Mouse (Mus musculus): ENCODE results near the gene Pigb.
"Not testable (repeated sequence)": the region's sequence is repeated elsewhere in the genome, so short reads cannot be mapped to it uniquely, and the experiment has no call there.

DNA sequence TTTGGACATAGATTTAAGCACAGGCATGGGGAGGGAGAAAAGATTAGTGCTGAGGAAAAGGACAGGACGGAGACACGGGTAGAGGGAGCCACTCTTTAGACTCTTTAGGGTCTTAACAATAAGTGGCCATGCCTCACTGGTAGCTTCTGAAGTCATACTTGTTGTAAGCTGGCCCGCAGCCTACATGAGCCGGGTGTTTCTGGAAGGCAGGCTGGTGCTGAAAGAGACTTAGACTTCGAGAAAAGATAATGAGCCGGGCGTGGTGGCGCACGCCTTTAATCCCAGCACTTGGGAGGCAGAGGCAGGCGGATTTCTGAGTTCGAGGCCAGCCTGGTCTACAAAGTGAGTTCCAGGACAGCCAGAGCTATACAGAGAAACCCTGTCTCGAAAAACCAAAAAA, 39.2 kb upstream of the Pigb start:
- TF ChIP-seq CTCF, EP300 (IDR thresholded peaks at IDR 0.05; ENCODE audit: low read depth): not testable (repeated sequence)

Data from liver, postnatal 0 days (tissue).